Mouse (Mus musculus) heart, adult 9 months (tissue): Measurements from ENCODE around the gene Esrrg.
A peak's percentile ranks its signal among the peaks of the same experiment; 100 is the strongest.

Experiments
- DNase-seq, 2 experiments: peaks; one replicate each; pipeline ENCODE4 v3.0.0; 2022; ENCODE audit warnings: low spot score in 2 of 2

Esrrg gene

DNA sequence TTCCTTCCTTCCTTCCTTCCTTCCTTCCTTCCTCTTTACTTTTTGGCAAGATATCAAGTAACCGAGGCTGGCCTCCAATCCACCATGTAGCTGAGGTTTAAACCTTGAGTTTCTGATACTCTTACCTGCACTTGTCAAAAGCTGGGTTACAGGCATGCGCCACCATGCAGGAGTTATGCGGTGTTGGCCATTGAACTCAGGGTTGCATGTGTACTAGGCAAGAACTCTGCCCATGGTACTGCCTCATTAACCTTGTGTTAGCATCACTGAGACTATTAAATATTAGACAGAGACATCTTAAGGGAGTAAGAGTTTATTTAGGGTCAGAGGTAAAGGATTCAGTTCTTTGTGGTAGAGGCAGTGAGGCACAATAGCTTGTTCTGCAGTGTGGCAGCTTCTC is 161.6 kb downstream of the Esrrg start:
- no peak for DNase-seq

- DNase-seq, result no peak
These were observed 162.5 kb downstream of the Esrrg start for GRCm38 (mm10) chr1:187771067-187771466.

DNA sequence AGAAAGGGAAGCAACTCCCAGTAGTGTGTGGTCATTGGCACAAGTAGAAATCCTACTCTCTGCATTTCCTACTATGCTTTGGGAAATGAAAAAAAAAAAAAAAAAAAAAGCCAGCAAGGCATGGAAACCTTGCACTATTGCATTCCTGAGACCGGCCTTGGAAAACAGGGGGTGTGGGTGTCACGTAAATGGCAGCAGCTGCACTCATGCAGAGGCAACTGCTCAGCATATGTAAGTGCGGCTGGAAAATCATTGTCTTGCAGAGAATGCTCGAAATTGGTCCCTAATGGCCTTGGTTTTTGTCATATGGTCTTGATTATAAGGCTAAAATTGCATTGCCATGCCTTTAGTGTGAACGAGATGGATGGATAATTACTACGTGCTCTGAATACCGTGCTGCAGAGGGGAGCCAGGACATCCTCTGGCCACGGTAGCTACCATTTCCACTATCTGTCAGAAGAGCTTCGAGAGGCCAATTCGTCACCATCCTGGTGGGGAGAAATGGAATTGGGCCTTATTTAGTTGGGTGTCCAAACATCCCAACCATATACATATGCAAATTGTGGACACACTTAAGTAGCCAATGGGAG is 171.1 kb downstream of the Esrrg start:
- DNase-seq, result no peak

DNA sequence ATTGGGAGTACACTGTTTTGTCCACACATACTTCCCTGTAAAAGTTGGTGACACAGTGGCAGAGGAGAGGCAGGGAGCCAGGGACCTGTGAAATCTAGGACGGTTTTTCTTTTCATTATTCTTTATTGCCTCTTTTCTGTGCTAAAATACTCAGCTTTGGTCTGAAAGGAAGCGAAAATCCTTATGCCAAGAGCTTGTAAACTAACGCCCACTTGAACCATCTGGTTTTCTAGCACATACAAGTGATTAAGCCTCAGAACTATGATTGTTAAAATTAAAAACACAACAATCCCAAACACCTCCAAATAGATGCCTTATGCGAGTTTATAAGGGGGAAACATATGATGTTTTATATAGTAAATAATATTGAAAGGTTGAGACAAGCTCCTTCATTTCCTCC is 176.6 kb downstream of the Esrrg start:
- no peak for DNase-seq

GRCm38 (mm10) chr1:187787055-187788016 is 178.7 kb downstream of the Esrrg start:
- DNase-seq, result no peak

DNA sequence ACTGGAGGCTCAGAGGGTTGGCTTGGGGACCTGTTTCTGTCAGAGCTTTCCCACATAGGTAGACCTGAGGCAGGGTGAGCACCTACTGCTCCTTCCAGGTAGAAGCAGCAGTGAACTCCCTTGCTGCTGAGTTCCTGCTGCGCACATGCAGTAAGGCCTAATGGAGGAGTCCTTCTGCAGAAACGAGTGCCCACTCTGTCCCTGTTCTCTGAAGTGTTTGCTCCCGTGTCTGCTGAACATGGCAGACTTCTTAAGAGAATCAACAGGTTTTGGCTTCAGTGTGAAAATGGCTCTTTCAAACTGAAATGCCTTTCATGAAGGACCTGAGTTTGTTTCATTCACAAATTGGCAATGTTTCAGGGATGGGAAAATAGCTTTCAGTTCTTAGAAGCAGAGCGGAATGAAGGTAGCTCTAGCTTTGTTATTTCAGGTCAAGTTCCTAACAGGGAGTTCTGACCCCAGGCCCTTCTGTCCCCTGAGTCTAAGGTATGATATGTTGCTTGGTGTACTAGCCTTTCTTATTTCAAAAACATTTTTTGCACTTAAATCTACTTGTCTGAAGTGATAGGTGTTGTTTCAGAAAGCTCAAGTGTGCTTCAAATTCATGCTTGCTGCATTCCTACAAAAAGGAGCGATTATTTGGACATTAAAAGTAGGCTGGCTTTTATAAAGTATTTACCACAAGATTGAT is 185.8 kb downstream of the Esrrg start:
- no peak for DNase-seq

GRCm38 (mm10) chr1:187795551-187795950 is 187.0 kb downstream of the Esrrg start:
- DNase-seq, result peak; percentile 7 to 24

GRCm38 (mm10) chr1:187799300-187799699 is 190.7 kb downstream of the Esrrg start:
- no peak for DNase-seq

- DNase-seq, result peak in 1 of 2 experiments; percentile 3
These were observed 192.2 kb downstream of the Esrrg start for GRCm38 (mm10) chr1:187800761-187801160.

DNA sequence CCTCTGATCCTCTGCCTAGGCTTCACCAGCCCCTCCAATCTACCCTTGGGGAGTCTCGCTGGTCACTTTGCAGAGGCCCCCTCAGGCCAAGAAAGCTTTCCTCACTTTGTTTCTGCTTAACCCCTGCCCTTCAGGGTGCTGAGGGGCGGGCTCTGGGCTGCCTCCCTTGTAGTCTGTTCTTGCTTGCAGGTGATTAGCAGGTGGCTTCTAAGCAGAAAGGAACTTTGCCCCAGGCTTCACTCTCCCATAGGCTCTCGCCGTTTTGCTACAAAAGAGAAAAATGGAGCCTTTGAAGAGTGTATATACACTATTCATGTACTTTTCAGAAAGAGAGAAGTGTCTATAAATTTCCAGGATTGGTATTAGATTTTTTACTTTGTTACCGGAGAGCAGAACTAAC is 195.0 kb downstream of the Esrrg start:
- no peak for DNase-seq

DNA sequence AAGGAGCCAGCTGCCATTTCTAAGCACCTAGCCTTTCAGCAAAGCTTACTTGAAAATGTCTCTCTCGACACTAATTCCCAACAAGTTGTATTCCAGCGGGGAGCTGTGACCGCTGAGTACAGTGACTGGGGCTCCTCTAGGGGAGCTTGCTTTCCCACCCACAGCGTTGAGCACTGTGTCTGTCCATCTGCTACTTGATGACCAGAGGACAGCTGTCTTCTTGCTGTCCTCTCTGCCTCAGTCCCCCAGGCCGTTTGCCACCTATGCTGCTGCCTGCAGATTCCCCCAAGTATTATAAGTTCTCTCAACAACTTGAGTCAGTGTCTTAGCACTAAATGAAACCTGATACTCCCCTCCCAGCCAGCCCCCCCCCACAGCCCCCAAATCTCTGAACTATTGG is 195.4 kb downstream of the Esrrg start:
- no peak for DNase-seq

DNA sequence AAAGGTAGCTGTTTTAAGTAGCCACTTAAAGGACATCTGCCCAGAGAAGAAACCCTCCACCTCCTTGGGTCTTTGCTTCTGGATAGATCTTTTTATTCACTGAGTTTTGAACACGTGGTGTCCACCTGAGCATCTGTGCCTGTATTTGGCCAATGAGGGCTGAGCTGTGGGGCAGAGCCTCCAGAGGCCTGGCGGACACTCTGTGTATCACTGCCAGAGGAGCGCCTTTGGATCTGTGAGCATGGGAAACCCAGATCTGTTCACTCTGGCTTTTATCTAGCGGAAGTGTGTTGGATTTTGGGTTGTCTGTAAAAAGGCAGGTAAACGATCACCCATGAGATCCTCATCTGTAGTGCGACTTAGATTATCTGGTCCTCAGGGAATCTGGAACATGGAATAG is 196.4 kb downstream of the Esrrg start:
- no peak for DNase-seq

- no peak for DNase-seq
These were observed 199.1 kb downstream of the Esrrg start for GRCm38 (mm10) chr1:187807477-187808390.

DNA sequence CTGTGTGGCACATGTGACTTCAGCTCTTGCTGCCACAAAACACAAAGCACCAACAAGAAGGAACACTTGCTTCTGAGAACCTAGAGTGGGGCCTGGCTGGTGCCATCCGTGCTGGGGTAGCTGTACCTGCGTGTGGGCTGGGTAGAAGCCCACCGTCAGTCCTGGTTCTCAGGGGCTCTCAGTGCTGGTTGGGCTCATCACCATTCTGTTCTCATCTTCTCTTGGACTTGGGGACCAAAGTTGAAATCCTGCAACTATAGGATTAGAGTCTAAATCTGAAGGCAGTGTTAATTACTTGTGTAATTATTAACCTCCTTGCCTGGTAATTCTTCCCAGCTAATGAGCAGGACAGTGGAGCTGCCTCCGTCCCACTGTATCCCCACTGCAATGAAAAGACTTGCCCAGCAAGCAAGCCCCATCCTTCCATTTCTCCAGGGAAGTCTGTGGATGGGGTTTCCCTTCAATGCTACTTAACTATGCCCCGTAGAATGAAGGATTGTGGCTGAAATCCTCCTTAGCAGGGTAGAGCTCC is 199.9 kb downstream of the Esrrg start:
- DNase-seq, result no peak

DNA sequence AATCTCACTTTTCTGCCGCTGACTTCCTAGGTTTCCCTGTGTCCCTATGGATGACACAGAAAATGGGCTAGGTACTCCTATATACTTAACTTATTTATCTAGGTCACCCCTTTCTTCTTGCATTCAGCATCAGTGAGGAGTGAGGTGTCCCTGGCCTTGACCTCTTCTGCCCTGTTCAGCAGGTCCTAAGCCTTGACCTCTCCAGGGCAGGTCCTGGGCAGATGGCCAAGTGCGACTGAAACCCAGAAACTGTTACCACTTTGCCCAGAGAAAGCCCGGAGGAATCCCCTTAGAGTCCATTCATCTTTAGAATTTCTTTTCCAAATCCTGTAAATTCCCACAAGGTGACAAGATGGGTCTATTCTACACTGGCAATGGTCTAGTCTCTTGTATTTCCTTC is 201.0 kb downstream of the Esrrg start:
- no peak for DNase-seq

GRCm38 (mm10) chr1:187819406-187819805 is 210.8 kb downstream of the Esrrg start:
- DNase-seq, result no peak

DNA sequence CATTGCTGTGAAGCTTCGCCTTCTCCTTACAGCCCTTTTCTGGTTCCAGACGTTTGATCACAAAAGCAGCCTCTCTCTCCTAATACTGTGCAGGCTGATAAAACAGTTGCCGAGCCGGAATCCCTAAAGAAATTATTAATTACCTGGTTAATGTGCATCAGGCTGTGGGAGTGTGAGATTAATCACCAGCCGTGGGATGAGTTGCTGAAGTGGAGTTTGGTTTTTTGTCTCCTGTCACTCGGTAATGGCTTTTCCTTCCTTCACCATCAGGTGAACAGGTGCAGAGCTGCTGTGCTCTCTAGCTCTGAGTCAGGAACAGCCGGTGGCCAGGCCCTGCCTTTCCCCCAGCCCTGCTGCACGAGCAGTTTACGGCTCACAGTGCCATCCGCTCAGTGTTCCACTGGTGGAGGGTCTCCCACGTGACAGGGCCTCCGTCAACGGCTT is 212.8 kb downstream of the Esrrg start:
- DNase-seq, result no peak

- DNase-seq, result no peak
These were observed 214.8 kb downstream of the Esrrg start for GRCm38 (mm10) chr1:187823351-187823750.

GRCm38 (mm10) chr1:187825421-187826097 is 217.0 kb downstream of the Esrrg start:
- DNase-seq, result no peak

DNA sequence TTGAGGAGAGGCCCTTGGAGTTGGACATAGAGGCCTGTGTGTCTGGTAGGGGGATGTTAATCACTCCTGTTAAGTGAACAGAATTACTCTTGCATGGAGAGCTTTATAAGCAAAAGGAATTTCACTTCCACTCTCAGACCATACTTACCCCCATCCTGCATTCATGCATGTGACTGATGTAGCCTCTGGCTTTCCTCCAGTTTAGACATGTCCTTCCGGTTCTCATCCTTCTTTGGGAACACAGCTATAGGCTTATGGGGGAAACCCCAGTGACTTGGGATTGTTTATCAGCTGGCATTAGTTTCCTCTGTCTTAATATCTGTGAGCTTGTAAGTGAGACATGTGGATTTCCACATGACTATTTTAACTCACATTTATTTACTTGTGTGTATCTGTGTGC is 217.5 kb downstream of the Esrrg start:
- no peak for DNase-seq

DNA sequence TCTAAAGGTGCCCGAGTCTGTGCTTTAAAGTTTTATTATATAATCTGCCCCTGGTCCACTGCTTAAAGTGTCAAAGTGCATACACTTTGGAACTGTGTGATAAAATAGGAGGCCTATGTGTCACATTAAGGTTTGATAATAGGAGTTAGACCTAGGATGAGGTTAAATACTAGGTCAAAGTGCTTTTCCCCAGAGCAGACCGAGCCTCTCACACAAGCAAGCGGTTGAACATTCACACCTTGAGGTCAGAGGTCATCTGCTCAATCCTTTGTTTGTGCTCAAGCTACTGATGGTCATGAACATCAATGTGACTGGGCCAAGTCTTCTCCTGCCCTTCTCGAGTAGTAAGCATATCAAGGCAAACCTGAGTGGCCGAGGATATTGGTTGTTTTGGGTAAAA is 218.3 kb downstream of the Esrrg start:
- DNase-seq, result no peak
